Mouse (Mus musculus): ENCODE measurements around the gene Sik2. TPM values are rescaled to one million over a fixed set of nuclear protein-coding genes. Genes with fewer than 3 reads are reported as not detected.

Gene Sik2
- polyA plus RNA-seq, 1 experiment: 27.1 TPM

DNA sequence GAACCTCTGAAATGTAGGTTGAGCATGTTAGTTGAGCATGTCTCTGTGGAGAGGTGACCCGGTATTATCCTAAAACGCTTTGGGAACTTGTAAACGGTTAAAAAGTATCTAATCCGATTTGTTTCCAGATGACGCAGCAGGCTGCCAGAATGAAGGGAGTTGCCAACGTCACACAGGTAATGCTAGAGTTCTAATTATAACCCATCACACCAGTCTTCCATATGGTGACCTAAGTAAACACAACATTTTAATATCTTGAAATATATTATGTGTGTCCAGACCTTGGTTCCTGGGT, 730 bp upstream of the Sik2 start:
- TF ChIP-seq GATA1 (IDR thresholded peaks at IDR 0.05; ENCODE audit: low read length): no peak

DNA sequence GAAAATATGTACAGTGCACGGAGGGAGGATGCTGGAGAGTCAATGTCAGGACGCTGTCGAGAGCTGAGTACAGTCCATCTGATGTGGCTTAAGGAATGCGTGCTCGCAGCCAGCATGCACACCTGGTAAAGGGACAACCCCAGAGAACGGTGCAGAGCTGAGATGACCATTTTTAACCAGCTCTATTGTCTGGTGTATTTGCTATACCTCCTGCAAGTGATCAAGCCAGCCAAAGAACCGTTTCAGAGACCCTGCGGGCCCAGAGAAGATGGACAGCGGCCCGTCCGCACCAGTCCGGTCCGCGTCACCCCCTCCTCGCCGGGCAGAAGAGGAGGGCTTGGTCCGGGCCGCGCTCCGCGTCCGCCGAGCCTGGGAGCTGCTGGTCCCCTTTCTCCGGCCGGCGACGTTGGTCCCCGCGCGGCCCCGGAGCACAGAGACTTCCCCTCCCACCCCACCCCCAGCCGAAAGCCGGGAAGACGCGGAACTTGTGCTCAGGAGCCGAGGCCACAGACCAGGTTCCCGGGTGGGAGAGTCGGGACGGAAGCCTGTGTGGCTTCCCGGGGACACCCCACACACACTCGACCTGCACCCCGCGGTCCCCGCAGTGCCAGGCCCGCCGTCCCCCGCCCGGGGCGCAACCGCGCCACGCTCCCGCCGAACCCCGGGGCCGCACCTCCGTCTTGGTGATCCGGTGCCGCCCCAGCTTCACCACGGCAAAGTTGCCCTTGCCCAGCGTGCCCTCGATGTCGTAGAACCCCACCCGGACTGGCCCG, 619 bp downstream of the Sik2 start:
- TF ChIP-seq GATA1 (IDR thresholded peaks at IDR 0.05; ENCODE audit: low read length): no peak

DNA sequence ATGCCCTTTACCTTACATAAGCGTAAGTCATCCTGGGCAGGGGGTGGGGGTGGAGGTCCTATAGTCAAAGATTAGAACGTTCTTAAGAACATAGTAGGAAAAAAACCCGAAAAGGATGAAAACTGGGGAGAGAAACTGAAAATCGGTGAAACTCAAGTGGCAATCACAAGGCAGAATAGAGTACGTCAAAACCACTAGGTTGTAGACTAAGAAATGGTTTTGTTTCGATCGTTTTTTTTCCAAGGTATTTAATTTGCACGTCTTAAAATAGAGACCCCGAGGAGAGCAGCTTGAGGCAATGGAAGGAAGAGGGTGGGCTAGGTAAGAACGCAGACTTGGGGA, 1.2 kb downstream of the Sik2 start:
- no peak for TF ChIP-seq GATA1 (IDR thresholded peaks at IDR 0.05; ENCODE audit: low read length)

DNA sequence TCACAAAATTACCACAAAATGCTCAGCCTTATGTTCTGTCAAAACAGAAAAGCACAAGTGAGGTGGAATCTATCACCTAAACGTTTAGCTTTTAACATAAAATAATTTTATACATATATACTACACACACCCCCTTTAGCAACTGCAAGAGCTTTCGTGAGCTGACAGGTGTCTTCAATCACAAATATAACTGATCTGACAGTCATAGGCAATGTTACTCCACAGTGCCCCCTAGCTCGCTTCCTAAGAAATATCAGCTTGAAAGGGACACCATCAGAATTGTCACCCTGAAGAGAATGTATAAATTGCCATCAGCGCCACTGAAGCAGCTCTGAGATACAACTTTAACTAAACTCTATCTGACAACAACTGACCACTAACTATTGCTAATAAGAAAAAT, 2.0 kb downstream of the Sik2 start:
- TF ChIP-seq GATA1 (IDR thresholded peaks at IDR 0.05; ENCODE audit: low read length): no peak

DNA sequence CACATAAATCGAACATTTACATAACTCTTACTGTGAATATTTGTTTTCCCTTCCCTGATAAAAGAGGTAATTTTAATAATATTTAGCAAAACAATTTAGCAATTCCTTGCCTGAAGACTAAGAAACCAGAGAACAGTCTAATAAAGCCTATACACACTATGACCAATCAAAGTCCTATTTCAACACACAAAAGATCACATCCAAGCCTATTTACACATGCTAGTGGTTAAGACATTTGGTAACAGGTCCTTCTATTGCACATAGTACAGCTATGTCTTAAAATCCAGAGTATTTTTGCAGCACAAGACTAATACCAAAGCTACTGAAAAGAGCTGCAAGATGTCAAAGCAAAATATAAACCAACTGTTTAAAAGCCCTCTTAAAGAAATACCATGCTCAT, 4.8 kb downstream of the Sik2 start:
- no peak for TF ChIP-seq GATA1 (IDR thresholded peaks at IDR 0.05; ENCODE audit: low read length)

DNA sequence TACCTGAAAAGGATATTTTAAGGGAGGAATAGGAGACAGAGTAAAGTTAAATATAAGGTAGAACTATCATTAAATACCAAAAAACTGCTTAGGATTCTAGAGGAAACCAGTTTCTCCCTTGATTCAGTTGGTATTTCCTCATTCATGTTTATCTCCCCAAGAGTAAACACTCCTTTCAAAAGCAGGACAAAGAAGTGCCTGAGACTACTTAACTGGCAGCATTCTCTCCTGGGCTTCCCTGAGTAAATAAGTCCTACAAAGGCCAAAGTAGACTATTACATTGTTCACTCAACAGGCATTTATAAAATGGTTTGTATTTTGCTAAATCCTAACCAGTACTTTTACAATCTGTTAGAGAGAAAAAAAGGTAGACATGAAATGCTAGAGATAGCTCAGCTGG, 22.2 kb downstream of the Sik2 start:
- TF ChIP-seq GATA1 (IDR thresholded peaks at IDR 0.05; ENCODE audit: low read length): no peak

DNA sequence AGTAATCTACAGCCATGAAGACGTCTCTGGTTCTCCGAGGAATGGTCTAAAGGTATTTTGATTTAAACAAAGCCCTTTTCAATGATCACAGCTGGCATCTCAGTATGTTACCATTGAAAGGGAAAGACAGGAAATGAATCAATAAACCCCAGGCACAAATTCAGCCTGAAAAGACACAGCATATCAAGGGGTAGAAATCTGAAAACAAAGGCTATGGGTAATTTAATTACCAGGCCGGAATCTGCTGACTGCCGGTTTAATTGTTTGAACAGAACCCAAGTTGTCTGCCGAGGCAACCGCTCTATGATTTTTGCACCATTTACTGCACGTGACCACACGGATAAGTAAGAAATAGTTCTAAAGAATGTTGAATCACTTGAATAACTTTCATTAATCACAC, 22.8 kb downstream of the Sik2 start:
- no peak for TF ChIP-seq GATA1 (IDR thresholded peaks at IDR 0.05; ENCODE audit: low read length)

DNA sequence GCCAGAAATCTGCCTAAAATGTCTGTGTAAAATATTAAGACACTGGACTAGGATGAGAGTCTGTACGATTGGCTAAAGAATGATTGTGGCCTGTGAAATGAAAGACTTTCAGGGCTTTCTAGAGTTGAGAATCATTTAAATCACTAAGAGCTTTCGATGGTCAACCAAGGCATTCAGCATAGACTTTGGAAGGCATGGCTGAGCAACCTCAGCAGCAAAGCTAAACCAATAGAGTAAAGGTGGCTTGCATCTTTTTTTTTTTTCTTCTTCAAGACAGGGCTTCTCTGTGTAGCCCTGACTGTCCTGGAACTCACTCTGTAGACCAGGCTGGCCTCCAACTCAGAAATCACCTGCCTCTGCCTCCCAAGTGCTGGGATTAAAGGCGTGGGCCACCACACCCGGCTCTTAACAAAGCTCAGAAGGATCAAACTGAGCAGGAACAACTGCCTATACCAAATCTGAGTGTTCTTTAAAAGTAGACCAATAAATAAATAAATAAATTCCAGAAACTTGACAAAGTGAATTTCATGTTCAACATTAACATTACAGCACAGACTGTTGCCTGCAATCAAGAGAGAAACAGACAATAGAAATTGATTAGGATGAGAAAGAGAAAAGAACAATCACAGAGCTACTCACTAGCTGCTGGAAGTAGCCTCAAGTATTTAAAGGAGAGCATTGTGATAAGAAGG, 27.2 kb downstream of the Sik2 start:
- no peak for TF ChIP-seq GATA1 (IDR thresholded peaks at IDR 0.05; ENCODE audit: low read length)

DNA sequence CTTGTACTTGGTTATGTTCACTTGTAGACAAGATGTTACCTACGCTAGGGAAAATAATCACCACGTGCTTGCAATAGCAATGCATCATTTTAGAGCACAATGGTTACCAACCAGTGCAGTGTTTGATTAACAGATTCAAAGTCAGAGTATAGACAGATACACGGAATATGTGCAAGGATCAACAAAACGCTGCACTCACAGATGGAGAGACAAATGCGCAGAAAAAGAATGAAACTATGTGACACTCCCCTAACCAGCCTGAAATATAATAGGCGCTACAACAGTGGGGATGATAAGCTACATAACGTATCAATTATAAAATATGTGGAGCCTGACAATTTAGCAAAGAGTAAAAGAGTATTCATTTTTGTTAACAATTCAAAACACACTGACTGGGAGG, 34.2 kb downstream of the Sik2 start:
- TF ChIP-seq GATA1 (IDR thresholded peaks at IDR 0.05; ENCODE audit: low read length): no peak

DNA sequence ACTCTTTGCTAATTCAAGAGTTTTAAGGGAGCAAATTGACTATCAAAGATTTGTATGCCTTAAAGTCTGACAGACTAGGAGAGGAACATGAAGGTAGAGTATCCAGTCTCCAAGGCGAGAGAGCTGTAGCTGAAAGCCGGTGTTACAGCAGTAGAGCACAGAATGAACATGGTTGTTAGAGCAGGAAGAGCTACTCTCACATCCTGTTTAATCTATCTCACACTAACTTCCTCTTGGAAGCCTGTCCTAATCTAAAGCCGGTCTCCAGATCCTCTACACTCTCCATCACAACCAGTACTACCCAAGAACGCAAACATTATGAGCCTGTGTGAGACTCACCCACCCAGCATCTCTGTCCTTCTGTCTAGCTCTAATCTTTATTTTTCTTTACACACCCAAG, 38.5 kb downstream of the Sik2 start:
- TF ChIP-seq GATA1 (IDR thresholded peaks at IDR 0.05; ENCODE audit: low read length): no peak

DNA sequence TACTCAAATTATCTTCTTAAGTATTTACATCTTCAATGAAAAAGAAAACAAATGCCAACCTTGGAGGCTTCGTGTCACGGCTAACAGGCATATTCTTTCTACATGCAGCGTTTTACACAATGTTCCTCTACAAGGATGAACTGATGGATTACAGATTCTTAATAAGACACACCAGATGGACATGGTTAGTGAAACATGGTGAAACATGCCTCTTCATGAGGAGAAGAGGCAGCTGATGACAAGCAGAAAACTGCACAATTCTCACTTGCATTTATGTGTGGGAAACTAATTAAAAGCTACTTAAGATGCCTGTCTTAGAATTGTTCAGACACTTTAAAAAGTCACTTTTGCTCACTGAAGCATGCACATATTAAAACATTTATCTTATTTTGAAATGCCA, 39.6 kb downstream of the Sik2 start:
- no peak for TF ChIP-seq GATA1 (IDR thresholded peaks at IDR 0.05; ENCODE audit: low read length)

DNA sequence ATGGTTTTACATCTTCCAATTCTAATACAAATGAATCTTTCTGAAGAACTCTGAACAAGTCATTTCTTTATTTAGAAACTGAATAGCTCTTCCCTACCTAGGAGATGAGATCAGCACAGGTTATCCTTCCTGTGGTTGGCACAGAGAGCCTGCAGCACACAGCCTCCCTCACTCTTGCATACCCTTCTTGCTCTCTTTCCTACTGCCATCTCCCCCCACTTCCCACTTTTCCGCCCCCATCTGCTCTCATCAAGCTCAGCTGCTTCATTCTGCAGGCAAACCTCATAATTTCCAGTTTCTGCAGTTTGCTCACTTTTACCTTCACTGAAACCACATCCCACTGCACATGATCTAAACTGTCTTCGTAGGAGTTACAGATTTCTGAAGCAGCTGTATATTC, 42.6 kb downstream of the Sik2 start:
- TF ChIP-seq GATA1 (IDR thresholded peaks at IDR 0.05; ENCODE audit: low read length): no peak

DNA sequence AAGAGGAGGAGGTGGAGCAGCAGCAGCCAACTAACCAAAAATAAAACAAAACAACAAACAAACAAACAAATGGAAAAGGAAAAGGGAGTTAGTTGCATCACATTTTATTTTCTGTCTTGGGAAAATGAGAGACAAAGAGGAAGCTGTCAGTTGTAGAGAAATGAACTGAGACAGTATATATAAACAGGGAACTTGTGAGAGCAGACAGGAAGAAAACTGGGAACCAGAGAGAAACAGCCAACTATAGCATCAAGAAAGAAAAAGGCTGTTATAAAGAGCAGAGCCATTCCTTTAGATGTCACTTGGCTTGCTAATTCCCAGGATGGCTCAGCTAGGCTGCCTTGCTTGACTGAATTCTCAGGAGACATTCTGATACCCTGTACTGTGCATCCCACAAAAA, 43.5 kb downstream of the Sik2 start:
- no peak for TF ChIP-seq GATA1 (IDR thresholded peaks at IDR 0.05; ENCODE audit: low read length)

DNA sequence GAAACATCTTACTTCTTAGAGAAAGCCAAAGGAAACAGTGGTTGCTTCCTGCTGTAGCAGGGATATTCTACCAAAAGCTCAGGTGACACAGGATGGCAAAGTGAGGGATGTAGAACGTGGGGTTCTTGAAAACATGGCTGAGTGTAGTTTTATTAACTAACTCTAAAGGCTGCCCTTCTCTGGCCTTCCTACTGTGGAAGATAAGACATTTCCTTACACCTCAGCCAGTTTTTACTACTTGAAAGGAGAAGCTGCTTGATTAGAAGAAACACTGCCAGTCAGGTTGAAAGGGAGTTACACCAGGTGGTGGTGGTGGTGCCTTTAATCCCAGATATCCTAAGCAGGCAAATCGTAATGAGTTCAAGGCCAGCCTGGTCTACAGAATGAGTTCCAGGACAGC, 44.0 kb downstream of the Sik2 start:
- TF ChIP-seq GATA1 (IDR thresholded peaks at IDR 0.05; ENCODE audit: low read length): no peak

DNA sequence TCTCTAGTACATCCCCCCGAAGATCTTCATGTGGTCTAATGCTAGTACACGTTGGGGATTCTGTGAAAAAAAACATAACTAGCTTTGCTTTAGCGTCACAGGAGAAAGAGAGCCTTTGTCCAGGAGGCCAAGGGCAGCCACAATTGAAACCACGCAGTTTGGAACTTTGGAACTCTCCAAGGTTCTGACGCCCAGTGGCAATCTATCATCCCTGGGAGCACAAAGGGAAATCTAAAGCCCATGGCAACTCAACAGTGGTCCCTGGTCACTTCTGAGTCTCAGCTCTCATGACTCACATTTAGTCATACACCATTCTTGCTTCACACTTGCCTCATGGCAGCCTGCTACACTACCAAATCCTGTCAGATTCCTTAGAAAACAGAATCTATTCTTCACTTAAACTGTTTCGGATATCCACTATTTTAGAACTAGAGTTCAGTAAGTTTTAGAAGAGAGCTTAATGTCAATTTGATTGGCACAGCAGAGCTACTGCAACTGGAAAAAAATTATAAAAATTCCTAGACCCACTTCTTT, 50.9 kb downstream of the Sik2 start:
- TF ChIP-seq GATA1 (IDR thresholded peaks at IDR 0.05; ENCODE audit: low read length): no peak

DNA sequence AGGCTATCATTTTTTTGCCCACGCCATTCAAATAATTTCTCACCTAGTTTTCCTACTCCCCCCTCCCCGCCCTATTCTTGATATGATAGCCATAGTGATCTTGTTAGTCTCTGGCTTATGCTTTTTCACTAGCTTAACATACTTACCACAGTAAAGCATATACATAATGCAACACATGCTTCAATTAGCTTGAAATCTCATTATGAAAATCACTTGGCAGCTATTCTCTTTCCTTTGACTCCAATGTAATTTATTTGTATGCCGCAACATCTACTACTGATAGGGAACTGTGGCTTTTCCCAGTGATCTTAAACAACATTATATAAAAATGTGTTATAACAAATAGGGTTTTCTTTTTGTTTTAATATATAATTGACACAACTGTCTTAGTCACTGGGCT, 53.7 kb downstream of the Sik2 start:
- TF ChIP-seq GATA1 (IDR thresholded peaks at IDR 0.05; ENCODE audit: low read length): no peak

DNA sequence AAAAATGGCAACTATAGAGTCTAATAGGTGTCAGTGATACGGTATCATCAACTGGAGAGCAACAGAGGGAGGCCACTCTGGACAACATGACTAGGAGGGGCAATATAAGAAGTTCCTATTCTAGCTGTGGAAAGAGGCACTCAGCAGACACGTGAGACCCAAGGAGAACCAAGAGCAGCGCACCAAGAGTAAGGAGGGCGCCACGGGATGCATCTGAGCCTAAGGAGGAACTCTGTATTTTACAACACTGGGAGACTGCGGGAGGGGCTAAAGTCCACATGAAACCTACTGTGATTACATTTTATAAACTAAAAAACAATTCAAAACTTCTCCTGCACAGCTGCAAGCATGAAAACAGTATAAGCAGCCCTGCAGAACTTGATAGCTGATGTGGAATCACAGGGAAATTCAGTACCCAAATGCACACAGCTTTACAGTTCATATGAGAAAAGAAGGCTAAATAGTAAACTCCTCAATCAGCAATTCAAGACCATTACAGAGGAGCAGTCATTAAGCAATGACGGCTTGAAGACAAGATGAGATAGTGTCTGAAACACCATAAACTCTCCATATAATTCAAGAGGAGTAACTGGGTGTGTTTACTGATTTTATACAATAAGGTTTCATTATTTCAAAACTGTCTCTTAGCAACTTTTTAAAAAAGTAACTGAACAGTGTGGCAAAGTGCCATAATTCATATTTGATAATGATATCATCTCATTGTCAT, 60.6 kb downstream of the Sik2 start:
- no peak for TF ChIP-seq GATA1 (IDR thresholded peaks at IDR 0.05; ENCODE audit: low read length)

All from G1E-ER4 (cell line).